Mouse (Mus musculus) lung, postnatal 0 days (tissue): ENCODE results near the gene Cdk5r2.

ENCODE experiments used
- CTCF ChIP-seq: IDR thresholded peaks from 2 replicates; pipeline ENCODE4 v1.5.1; 2016; ENCODE audit warnings: antibody characterized with exemption, mild to moderate bottlenecking
- EP300 ChIP-seq: IDR thresholded peaks from 2 replicates; pipeline ENCODE4 v1.6.1; 2016; ENCODE audit warnings: antibody characterized with exemption, mild to moderate bottlenecking, control low read depth

- TF ChIP-seq CTCF (no peak), EP300 (no peak)
Measured at GRCm38 (mm10) chr1:74830061-74830460, 24.7 kb upstream of the Cdk5r2 start.
